Mouse (Mus musculus): ENCODE results near the gene Tmprss6.
A peak's percentile ranks its signal among the peaks of the same experiment; 100 is the strongest.

Gene Tmprss6

GRCm38 (mm10) chr15:78420395-78420794 is 48.0 kb downstream of the Tmprss6 start:
- no peak for DNase-seq (ENCODE audit: low spot score in 2 of 2)

- DNase-seq (ENCODE audit: low spot score in 2 of 2), result no peak
These were observed 51.5 kb downstream of the Tmprss6 start for GRCm38 (mm10) chr15:78416937-78417336.

GRCm38 (mm10) chr15:78414157-78414556 is 54.3 kb downstream of the Tmprss6 start:
- DNase-seq (ENCODE audit: low spot score in 2 of 2), result no peak

GRCm38 (mm10) chr15:78413719-78414117 is 54.7 kb downstream of the Tmprss6 start:
- no peak for DNase-seq (ENCODE audit: low spot score in 2 of 2)

GRCm38 (mm10) chr15:78413083-78413718 is 55.2 kb downstream of the Tmprss6 start:
- DNase-seq (ENCODE audit: low spot score in 2 of 2), result no peak

- DNase-seq (ENCODE audit: low spot score in 2 of 2), result no peak
These were observed 58.8 kb downstream of the Tmprss6 start for GRCm38 (mm10) chr15:78409570-78410052.

GRCm38 (mm10) chr15:78406293-78406934 is 62.0 kb downstream of the Tmprss6 start, which contains the start of gene Mpst:
Gene Mpst, plus strand, starts transcription at chr15:78406416.
- DNase-seq (ENCODE audit: low spot score in 2 of 2), result peak; percentile 82 to 85

- peak; percentile 71 to 72 for DNase-seq (ENCODE audit: low spot score in 2 of 2)
These were observed 62.8 kb downstream of the Tmprss6 start, which contains the start of gene Tst for GRCm38 (mm10) chr15:78405517-78406211. Gene Tst, minus strand, starts transcription at chr15:78405907.

- DNase-seq (ENCODE audit: low spot score in 2 of 2), result no peak
These were observed 63.3 kb downstream of the Tmprss6 start for GRCm38 (mm10) chr15:78405098-78405497.

GRCm38 (mm10) chr15:78403896-78404295 is 64.5 kb downstream of the Tmprss6 start:
- DNase-seq (ENCODE audit: low spot score in 2 of 2), result no peak

- DNase-seq (ENCODE audit: low spot score in 2 of 2), result no peak
These were observed 65.1 kb downstream of the Tmprss6 start for GRCm38 (mm10) chr15:78403301-78403741.

GRCm38 (mm10) chr15:78402423-78402822 is 66.0 kb downstream of the Tmprss6 start:
- no peak for DNase-seq (ENCODE audit: low spot score in 2 of 2)

- DNase-seq (ENCODE audit: low spot score in 2 of 2), result no peak
These were observed 66.5 kb downstream of the Tmprss6 start for GRCm38 (mm10) chr15:78401921-78402320.

- no peak for DNase-seq (ENCODE audit: low spot score in 2 of 2)
These were observed 67.1 kb downstream of the Tmprss6 start for GRCm38 (mm10) chr15:78401345-78401744.

GRCm38 (mm10) chr15:78395478-78395962 is 72.9 kb downstream of the Tmprss6 start, which contains the start of gene Tex33:
Gene Tex33, minus strand, starts transcription at chr15:78395912.
- DNase-seq (ENCODE audit: low spot score in 2 of 2), result no peak

- no peak for DNase-seq (ENCODE audit: low spot score in 2 of 2)
These were observed 77.6 kb downstream of the Tmprss6 start for GRCm38 (mm10) chr15:78390855-78391254.
